ENCODE assay signal across 9 mouse cellular contexts in genomic region chr3:110303166-110303565, GRCm38 (mm10). TPM values are rescaled to one million over a fixed set of nuclear protein-coding genes. Genes with fewer than 3 reads are reported as not detected.
DNase-seq lines count a peak whose midpoint lies in the region; ATAC-seq and TF ChIP-seq lines count a peak whose summit lies in the region.
"Had no signal": no experiment of that assay in that cellular context is flagged by ENCODE, and none has a peak within 500 bp of the region (broad histone marks: within the 10 kb centered on the region; RNA-seq: fewer than 3 reads in every experiment).

No protein-coding gene starts in this region.

- peak; percentile 75; the same call in 1 of the 2 replicates for ATAC-seq in lung, embryonic 14.5 days (ENCODE audit: insufficient read depth)

- no peak overlapping the region for H3K9ac ChIP-seq in lung, embryonic 14.5 days

- WGBS in lung, embryonic 14.5 days, result 47% methylated on average over 2 of the region's 2 CpGs

- H3K27ac ChIP-seq in lung, embryonic 14.5 days (ENCODE audit: low read depth), result no peak overlapping the region

- H3K9me3 ChIP-seq in lung, embryonic 14.5 days (ENCODE audit: low read depth, low read length), result no peaks in the 10 kb centered on the region

- no peaks in the 10 kb centered on the region for H3K4me1 ChIP-seq in lung, embryonic 14.5 days (ENCODE audit: insufficient read depth)

- no peaks in the 10 kb centered on the region for H3K36me3 ChIP-seq in lung, embryonic 14.5 days (ENCODE audit: insufficient read depth)

- no peak overlapping the region for H3K4me2 ChIP-seq in lung, embryonic 14.5 days

- no peak for TF ChIP-seq CTCF in lung, embryonic 14.5 days (IDR thresholded peaks at IDR 0.05; ENCODE audit: low read depth)

- no peak overlapping the region for H3K4me3 ChIP-seq in lung, embryonic 14.5 days (ENCODE audit: low read depth, low read length)

- peak; percentile 1 to 2 for DNase-seq in heart, postnatal 36 days
- no peak for DNase-seq in heart, adult 9 months (ENCODE audit: low spot score in 2 of 2)
- DNase-seq in NIH3T3 (ENCODE audit: low read depth), result peak; percentile 5
- peak; percentile 50 for DNase-seq in brain, adult 2 months (ENCODE audit: low read depth, low spot score)
- DNase-seq in lung, embryonic 14.5 days, result peak; percentile 81
- DNase-seq in spleen, adult 18-20 months, result no peak
- no peak for DNase-seq in thymus, postnatal 25 days
- DNase-seq: kidney, adult 2 months; right cerebral cortex, postnatal 25 days had no signal

- intact Hi-C loops in heart, postnatal 36 days (cut with DNase I), result no loop called here

- H3K27me3 ChIP-seq in lung, embryonic 14.5 days (ENCODE audit: insufficient read depth, low read length), result no peaks in the 10 kb centered on the region

RNA-seq across cellular contexts. Expression of gene Prmt6, which starts 52.4 kb away (rescaled TPM):
- 1 to 10 TPM; 3.7 to 3.9 TPM for total RNA-seq in heart, postnatal 36 days (2021)
- 23.8 and 27.7 TPM in 2 replicates for polyA plus RNA-seq in lung, embryonic 14.5 days (2014; fragmentation: Nextera tagmentation; extraction: Ambion mirVana)

Comparison
In these comparisons a context has a peak if more than half of its experiments do, and no peak if none do; other contexts are left out.
1. DNase-seq: peak in heart, postnatal 36 days (2 of 2), NIH3T3 (single experiment), brain, adult 2 months (single experiment) and lung, embryonic 14.5 days (single experiment); none in heart, adult 9 months (0 of 2), spleen, adult 18-20 months (0 of 2) and thymus, postnatal 25 days (single experiment).